Mouse (Mus musculus): ENCODE results near the gene Clec2l. TPM values are rescaled to one million over a fixed set of nuclear protein-coding genes. Genes with fewer than 3 reads are reported as not detected.

Clec2l gene
- 0.66 TPM in 2 replicates for polyA plus RNA-seq (2012; rRNA removed)

- no peak for DNase-seq (ENCODE audit: low read depth, low spot score)
- WGBS, result 1% methylated on average over 84 of the region's 84 CpGs
Observed at GRCm38 (mm10) chr6:38662714-38663615, at the start of gene Clec2l. Gene Clec2l (plus strand): TSS chr6:38663069.

GRCm38 (mm10) chr6:38622406-38622805 lies 40.5 kb upstream of the Clec2l start:
- WGBS, result 89% methylated on average over 1 of the region's 1 CpGs
- DNase-seq (ENCODE audit: low read depth, low spot score), result no peak

DNA sequence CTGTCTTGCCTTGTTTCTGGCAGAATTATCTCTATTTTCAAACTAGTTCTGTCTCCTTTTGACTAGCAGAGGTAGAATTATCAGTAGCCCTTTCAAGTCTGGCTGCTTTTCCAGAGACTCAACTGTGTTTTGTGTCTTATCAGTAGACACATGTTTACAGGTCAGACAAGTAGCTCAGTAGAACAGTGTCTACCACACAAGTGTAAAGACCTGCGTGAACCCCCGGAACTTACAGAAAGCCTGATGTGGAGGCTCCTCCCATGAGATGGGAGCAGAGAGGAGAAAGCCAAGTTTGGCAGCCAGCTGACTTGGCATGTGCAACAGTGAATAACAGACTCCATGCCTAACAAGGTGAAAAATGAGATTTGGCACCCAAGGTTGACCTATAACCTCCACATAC lies 39.4 kb upstream of the Clec2l start:
- DNase-seq (ENCODE audit: low read depth, low spot score), result no peak
- 73% methylated on average over 2 of the region's 2 CpGs for WGBS

- DNase-seq (ENCODE audit: low read depth, low spot score), result no peak
- 31% methylated on average over 1 of the region's 1 CpGs for WGBS
Observed at GRCm38 (mm10) chr6:38624439-38624838, 38.4 kb upstream of the Clec2l start.

GRCm38 (mm10) chr6:38626086-38626485 lies 36.8 kb upstream of the Clec2l start:
- no peak for DNase-seq (ENCODE audit: low read depth, low spot score)
- WGBS, result 97% methylated on average over 5 of the region's 5 CpGs

GRCm38 (mm10) chr6:38627081-38627480 lies 35.8 kb upstream of the Clec2l start:
- 90% methylated on average over 4 of the region's 4 CpGs for WGBS
- no peak for DNase-seq (ENCODE audit: low read depth, low spot score)

DNA sequence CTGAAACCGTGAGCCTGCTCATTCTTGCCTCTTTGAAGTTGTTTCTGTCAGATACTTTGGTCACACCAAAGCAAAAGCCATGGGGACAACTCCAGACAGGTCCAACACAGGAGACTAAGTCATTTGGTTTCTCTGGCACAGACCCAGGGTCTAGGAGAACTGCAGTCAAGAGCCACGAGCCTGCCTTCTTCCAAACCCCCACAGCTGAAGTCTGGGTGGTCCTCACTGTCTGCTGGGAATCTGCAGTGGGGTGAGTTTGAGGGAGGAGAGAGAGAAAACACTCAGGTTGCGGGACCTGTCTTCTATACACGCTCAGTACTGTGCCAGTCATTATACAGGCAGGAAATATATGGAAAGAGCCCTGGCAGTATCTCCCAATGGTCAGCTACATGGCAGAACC lies 35.4 kb upstream of the Clec2l start:
- DNase-seq (ENCODE audit: low read depth, low spot score), result no peak
- 88% methylated on average over 4 of the region's 4 CpGs for WGBS

GRCm38 (mm10) chr6:38629556-38629955 lies 33.3 kb upstream of the Clec2l start:
- no peak for DNase-seq (ENCODE audit: low read depth, low spot score)
- 94% methylated on average over 1 of the region's 1 CpGs for WGBS

- 97% methylated on average over 2 of the region's 2 CpGs for WGBS
- DNase-seq (ENCODE audit: low read depth, low spot score), result no peak
Observed at GRCm38 (mm10) chr6:38632826-38633225, 30.0 kb upstream of the Clec2l start.

DNA sequence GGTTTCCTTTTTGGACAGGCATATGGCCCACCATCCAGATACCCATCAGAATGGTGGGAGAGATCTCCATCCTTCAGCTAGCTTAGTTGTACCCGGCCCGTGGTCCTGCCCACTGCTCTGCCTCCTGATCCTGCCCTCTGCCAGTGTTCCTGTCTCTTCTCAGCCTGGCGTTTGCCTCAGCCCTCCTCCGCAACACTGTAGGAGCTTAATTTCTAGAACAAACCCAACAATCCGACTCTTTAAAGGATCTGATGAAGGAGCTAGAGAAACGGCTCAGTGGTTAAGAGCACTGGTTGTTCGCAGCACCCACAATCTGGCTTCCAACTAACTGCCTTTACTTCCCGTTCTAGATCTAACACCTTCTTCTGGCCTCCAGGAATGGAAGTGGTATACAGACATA lies 28.4 kb upstream of the Clec2l start:
- DNase-seq (ENCODE audit: low read depth, low spot score), result no peak
- WGBS, result 93% methylated on average over 8 of the region's 8 CpGs

GRCm38 (mm10) chr6:38635941-38636851 lies 26.7 kb upstream of the Clec2l start:
- 1% methylated on average over 63 of the region's 72 CpGs for WGBS

DNA sequence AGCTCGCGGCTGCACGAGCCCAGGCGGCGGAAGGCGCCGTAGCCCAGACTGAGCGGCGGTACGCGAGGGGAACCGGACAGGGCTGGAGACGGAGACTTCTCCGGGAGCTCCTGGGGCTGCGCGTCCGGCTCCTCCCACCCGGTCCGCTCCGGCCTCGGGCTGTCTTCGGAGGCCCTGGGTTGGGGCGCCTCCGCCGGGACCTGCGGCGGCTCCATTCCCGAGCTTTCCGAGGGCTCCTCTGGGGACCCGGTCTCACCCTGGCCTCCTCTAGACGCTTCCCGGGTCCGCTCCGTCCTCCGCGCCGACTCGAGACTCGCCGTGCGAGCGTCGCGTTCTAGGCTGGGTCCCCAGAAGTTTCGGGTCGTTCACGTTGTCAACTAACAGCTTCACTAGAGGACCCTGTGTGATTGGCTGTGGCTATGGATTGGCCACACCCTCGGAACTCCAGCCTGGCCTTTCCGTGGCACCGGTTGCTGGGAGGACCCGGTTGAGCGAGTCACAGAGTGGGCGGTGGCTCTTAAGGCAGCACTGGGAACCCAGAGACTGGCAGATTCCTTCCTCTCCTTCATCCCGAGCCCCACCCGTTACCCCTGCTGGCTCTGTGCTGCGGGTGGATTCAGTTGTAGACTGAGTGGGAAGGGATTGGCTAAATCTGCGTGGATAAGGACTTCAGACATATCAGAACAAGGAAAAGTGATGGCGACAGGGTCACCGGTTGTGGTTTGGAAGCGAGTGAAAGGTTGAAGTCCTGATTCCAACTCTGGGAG lies 25.8 kb upstream of the Clec2l start, which contains the start of gene Klrg2:
Gene Klrg2 (minus strand): TSS at position 391 of the 767 bp plus-strand sequence.
- DNase-seq (ENCODE audit: low read depth, low spot score), result peak; percentile 33
- WGBS, result 2% methylated on average over 60 of the region's 60 CpGs

More at GRCm38 (mm10) chr6:38635941-38636851, 26.7 kb upstream of the Clec2l start:
- DNase-seq (ENCODE audit: low read depth, low spot score), result no peak

DNA sequence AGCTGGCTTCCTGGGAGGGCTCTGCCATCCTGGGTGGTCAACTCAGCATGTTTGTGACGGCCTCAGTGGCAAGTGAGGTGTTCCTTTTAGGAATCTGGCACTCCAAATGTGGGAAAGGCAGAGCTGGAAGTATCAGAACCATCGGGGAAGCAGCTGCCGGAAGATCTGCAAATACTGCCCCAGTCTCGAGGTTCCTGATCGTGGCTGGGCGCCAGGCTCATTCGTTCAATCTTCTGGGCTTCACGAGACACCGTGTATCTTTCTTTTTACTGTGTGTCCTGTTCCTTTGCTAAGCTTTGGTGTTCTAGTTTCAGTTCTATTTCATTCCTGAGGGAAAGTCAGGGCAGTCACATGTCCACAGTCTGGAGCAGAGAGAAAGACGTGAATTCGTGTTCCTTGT lies 22.5 kb upstream of the Clec2l start:
- WGBS, result 32% methylated on average over 11 of the region's 11 CpGs
- DNase-seq (ENCODE audit: low read depth, low spot score), result no peak

- DNase-seq (ENCODE audit: low read depth, low spot score), result no peak
- 66% methylated on average over 5 of the region's 5 CpGs for WGBS
Observed at GRCm38 (mm10) chr6:38641228-38641627, 21.6 kb upstream of the Clec2l start.

GRCm38 (mm10) chr6:38641645-38642044 lies 21.2 kb upstream of the Clec2l start:
- whole genome bisulfite sequencing, result 56% methylated on average over 5 of the region's 5 CpGs

GRCm38 (mm10) chr6:38642593-38642992 lies 20.3 kb upstream of the Clec2l start:
- DNase-seq (ENCODE audit: low read depth, low spot score), result no peak
- 37% methylated on average over 5 of the region's 5 CpGs for WGBS

More at GRCm38 (mm10) chr6:38641645-38642044, 21.2 kb upstream of the Clec2l start:
- DNase-seq (ENCODE audit: low read depth, low spot score), result no peak

- WGBS, result 70% methylated on average over 3 of the region's 3 CpGs
- DNase-seq (ENCODE audit: low read depth, low spot score), result no peak
Observed at GRCm38 (mm10) chr6:38643039-38643438, 19.8 kb upstream of the Clec2l start.

GRCm38 (mm10) chr6:38649545-38649944 lies 13.3 kb upstream of the Clec2l start:
- DNase-seq (ENCODE audit: low read depth, low spot score), result no peak
- WGBS, result 74% methylated on average over 3 of the region's 3 CpGs

GRCm38 (mm10) chr6:38650263-38650937 lies 12.5 kb upstream of the Clec2l start:
- 34% methylated on average over 14 of the region's 14 CpGs for WGBS
- DNase-seq (ENCODE audit: low read depth, low spot score), result peak; percentile 46

Measured in large intestine, adult 2 months (tissue).